18 mouse cellular contexts compared by ENCODE assay signal in genomic region chr17:26468102-26468894, GRCm38 (mm10). TPM values are rescaled to one million over a fixed set of nuclear protein-coding genes. Genes with fewer than 3 reads are reported as not detected.
"Had no signal": no experiment of that assay in that cellular context is flagged by ENCODE, and none has a peak within 500 bp of the region (broad histone marks: within the 10 kb centered on the region; RNA-seq: fewer than 3 reads in every experiment).

No protein-coding gene starts in this region.

- H3K9me3 ChIP-seq: lung, embryonic 15.5 days; megakaryocyte, embryonic 14.5 days; neural tube, embryonic 12.5 days; stomach, embryonic 15.5 days had no signal

- ATAC-seq: lung, postnatal 0 days; midbrain, embryonic 16.5 days had no signal

- H3K4me2 ChIP-seq: lung, embryonic 15.5 days; midbrain, embryonic 11.5 days; neural tube, embryonic 12.5 days; stomach, embryonic 15.5 days had no signal

- H3K27ac ChIP-seq: lung, embryonic 15.5 days; macrophage; neural tube, embryonic 12.5 days; stomach, embryonic 15.5 days; stomach, postnatal 0 days had no signal

- H3K27me3 ChIP-seq: lung, embryonic 15.5 days; neural tube, embryonic 12.5 days; stomach, embryonic 15.5 days had no signal

- H3K4me1 ChIP-seq: neural tube, embryonic 12.5 days had no signal

- H3K36me3 ChIP-seq: lung, embryonic 15.5 days; neural tube, embryonic 12.5 days; stomach, embryonic 15.5 days had no signal

- DNase-seq: lung, adult 2 months; lung, postnatal 14 days; lung, postnatal 36 days; midbrain, embryonic 14.5 days; right cerebral cortex, postnatal 14 days; thymus, adult 2 months; thymus, postnatal 25 days; thymus, postnatal 4 days had no signal

- H3K9ac ChIP-seq: lung, embryonic 15.5 days; neural tube, embryonic 12.5 days; stomach, embryonic 15.5 days had no signal

- H3K4me3 ChIP-seq: lung, embryonic 15.5 days; megakaryocyte, embryonic 14.5 days; neural tube, embryonic 12.5 days; stomach, embryonic 15.5 days had no signal

RNA-seq across cellular contexts. Expression of gene Neurl1b, which starts 53.7 kb away (rescaled TPM):
- total RNA-seq: monocyte, adult 5-6 weeks had no signal
